ENCODE assay signal across 30 mouse cellular contexts in the genomic region with DNA sequence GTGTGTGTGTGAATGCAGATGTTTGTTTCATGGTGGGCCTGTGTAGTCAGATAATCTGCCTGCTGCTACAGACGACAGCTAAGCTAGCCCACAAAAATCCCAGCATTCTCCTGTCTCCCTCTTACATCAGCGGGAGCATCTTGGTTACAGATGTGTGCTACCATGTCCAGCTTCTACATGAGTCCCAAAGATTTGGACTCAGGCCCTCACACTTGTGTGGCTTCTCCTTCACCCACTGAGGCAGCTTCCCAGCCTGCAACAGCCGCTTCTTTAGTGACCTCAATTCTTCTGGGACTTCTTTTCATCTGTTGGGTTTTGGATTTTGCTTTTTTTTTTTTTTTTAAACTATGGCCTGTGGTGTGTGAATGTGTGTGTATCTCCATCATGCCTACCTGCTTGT.
DNase-seq lines count a peak whose midpoint lies in the region; ATAC-seq and TF ChIP-seq lines count a peak whose summit lies in the region.
"Had no signal": no experiment of that assay in that cellular context is flagged by ENCODE, and none has a peak within 500 bp of the region (broad histone marks: within the 10 kb centered on the region; RNA-seq: fewer than 3 reads in every experiment).

No protein-coding gene starts in this region.

- no peaks in the 10 kb centered on the region for H3K4me1 ChIP-seq in embryonic facial prominence, embryonic 14.5 days (ENCODE audit: control insufficient read depth, insufficient read depth, low read length)
- H3K4me1 ChIP-seq in embryonic facial prominence, embryonic 10.5 days: peaks cover 16% of the 10 kb centered on the region
- H3K4me1 ChIP-seq in hindbrain, embryonic 10.5 days (replicated peaks): peaks cover 18% of the 10 kb centered on the region; the same call in 1 of the 2 replicates
- H3K4me1 ChIP-seq in hindbrain, postnatal 0 days (ENCODE audit: insufficient read depth, low read length): no peaks in the 10 kb centered on the region
- H3K4me1 ChIP-seq in limb, embryonic 12.5 days (replicated peaks): peaks cover 20% of the 10 kb centered on the region
- H3K4me1 ChIP-seq: embryonic facial prominence, embryonic 12.5 days; embryonic facial prominence, embryonic 15.5 days; forebrain, embryonic 12.5 days had no signal

- H3K4me3 ChIP-seq in embryonic facial prominence, embryonic 14.5 days (ENCODE audit: low read depth, low read length): no peak overlapping the region
- H3K4me3 ChIP-seq in embryonic facial prominence, embryonic 10.5 days: no peak overlapping the region
- H3K4me3 ChIP-seq in hindbrain, embryonic 10.5 days: no peak overlapping the region
- H3K4me3 ChIP-seq in hindbrain, postnatal 0 days (ENCODE audit: low read length): no peak overlapping the region
- no peak overlapping the region for H3K4me3 ChIP-seq in limb, embryonic 12.5 days (replicated peaks)
- H3K4me3 ChIP-seq: embryonic facial prominence, embryonic 12.5 days; embryonic facial prominence, embryonic 15.5 days; erythroblast, embryonic 14.5 days; forebrain, embryonic 10.5 days; forebrain, embryonic 12.5 days had no signal

- no peak overlapping the region for H3K4me2 ChIP-seq in embryonic facial prominence, embryonic 14.5 days (ENCODE audit: low read depth, low read length)
- H3K4me2 ChIP-seq in hindbrain, postnatal 0 days (ENCODE audit: low read depth, low read length): no peak overlapping the region
- no peak overlapping the region for H3K4me2 ChIP-seq in limb, embryonic 12.5 days
- H3K4me2 ChIP-seq: embryonic facial prominence, embryonic 12.5 days; embryonic facial prominence, embryonic 15.5 days; forebrain, embryonic 12.5 days had no signal

- 40% methylated on average over 3 of the region's 3 CpGs for WGBS in embryonic facial prominence, embryonic 14.5 days
- 80% methylated on average over 3 of the region's 3 CpGs for WGBS in embryonic facial prominence, embryonic 10.5 days
- WGBS in hindbrain, embryonic 10.5 days: 80% methylated on average over 3 of the region's 3 CpGs
- WGBS in hindbrain, postnatal 0 days: 76% methylated on average over 3 of the region's 3 CpGs
- 70% methylated on average over 3 of the region's 3 CpGs for whole genome bisulfite sequencing in limb, embryonic 12.5 days

- no peak for ATAC-seq in embryonic facial prominence, embryonic 14.5 days (ENCODE audit: low read depth)
- ATAC-seq in hindbrain, postnatal 0 days: no peak
- ATAC-seq in limb, embryonic 12.5 days (ENCODE audit: insufficient number of reproducible peaks, insufficient read depth, low FRiP score, low TSS enrichment, low read depth): no peak
- ATAC-seq: activated CD4-positive, CD25-positive, alpha-beta regulatory T cell, adult 4 months; CD4-positive, CD25-positive, alpha-beta regulatory T cell, adult 4 months; forebrain, embryonic 14.5 days; forebrain, embryonic 16.5 days; Patski had no signal

- no peaks in the 10 kb centered on the region for H3K9me3 ChIP-seq in embryonic facial prominence, embryonic 14.5 days (ENCODE audit: control insufficient read depth, low read length)
- no peaks in the 10 kb centered on the region for H3K9me3 ChIP-seq in embryonic facial prominence, embryonic 10.5 days
- no peaks in the 10 kb centered on the region for H3K9me3 ChIP-seq in hindbrain, embryonic 10.5 days
- no peaks in the 10 kb centered on the region for H3K9me3 ChIP-seq in hindbrain, postnatal 0 days (ENCODE audit: low read length)
- H3K9me3 ChIP-seq in limb, embryonic 12.5 days: no peaks in the 10 kb centered on the region
- H3K9me3 ChIP-seq: embryonic facial prominence, embryonic 12.5 days; embryonic facial prominence, embryonic 15.5 days; forebrain, embryonic 10.5 days; forebrain, embryonic 12.5 days; G1E had no signal

- TF ChIP-seq CTCF in hindbrain, postnatal 0 days (IDR thresholded peaks at IDR 0.05; ENCODE audit: low read depth): no peak

- H3K27me3 ChIP-seq in embryonic facial prominence, embryonic 14.5 days (replicated peaks; ENCODE audit: control insufficient read depth, insufficient read depth, low read length): no peaks in the 10 kb centered on the region
- H3K27me3 ChIP-seq in embryonic facial prominence, embryonic 10.5 days (replicated peaks; ENCODE audit: low read depth, poor library complexity, severe bottlenecking): no peaks in the 10 kb centered on the region
- no peaks in the 10 kb centered on the region for H3K27me3 ChIP-seq in hindbrain, embryonic 10.5 days (ENCODE audit: insufficient read depth, poor library complexity, severe bottlenecking)
- H3K27me3 ChIP-seq in hindbrain, postnatal 0 days (ENCODE audit: insufficient read depth, low read length): no peaks in the 10 kb centered on the region
- H3K27me3 ChIP-seq in limb, embryonic 12.5 days: no peaks in the 10 kb centered on the region
- H3K27me3 ChIP-seq: CH12.LX; embryonic facial prominence, embryonic 12.5 days; embryonic facial prominence, embryonic 15.5 days; forebrain, embryonic 12.5 days; Patski had no signal

- H3K36me3 ChIP-seq in embryonic facial prominence, embryonic 14.5 days (ENCODE audit: control insufficient read depth, insufficient read depth, low read length): peaks cover 15% of the 10 kb centered on the region; the same call in 1 of the 2 replicates
- H3K36me3 ChIP-seq in embryonic facial prominence, embryonic 10.5 days (replicated peaks): peaks cover 13% of the 10 kb centered on the region
- H3K36me3 ChIP-seq in hindbrain, embryonic 10.5 days: peaks cover 13% of the 10 kb centered on the region; the same call in 1 of the 2 replicates
- H3K36me3 ChIP-seq in hindbrain, postnatal 0 days (ENCODE audit: insufficient read depth, low read length): peaks cover 6% of the 10 kb centered on the region; the same call in 1 of the 2 replicates
- peaks cover 13% of the 10 kb centered on the region for H3K36me3 ChIP-seq in limb, embryonic 12.5 days
- H3K36me3 ChIP-seq: G1E had no signal

- H3K27ac ChIP-seq in embryonic facial prominence, embryonic 14.5 days (replicated peaks; ENCODE audit: low read depth, low read length): no peak overlapping the region
- H3K27ac ChIP-seq in embryonic facial prominence, embryonic 10.5 days (replicated peaks): no peak overlapping the region
- H3K27ac ChIP-seq in hindbrain, embryonic 10.5 days: peak overlapping the region; percentile 62; the same call in 1 of the 2 replicates
- H3K27ac ChIP-seq in hindbrain, postnatal 0 days: no peak overlapping the region
- peak overlapping the region; percentile 42; the same call in 1 of the 2 replicates for H3K27ac ChIP-seq in limb, embryonic 12.5 days
- H3K27ac ChIP-seq: embryonic facial prominence, embryonic 12.5 days; embryonic facial prominence, embryonic 15.5 days; forebrain, embryonic 10.5 days; forebrain, embryonic 12.5 days had no signal

- peak; percentile 12 for DNase-seq in embryonic facial prominence, embryonic 14.5 days (ENCODE audit: low spot score)
- no peak for DNase-seq in embryonic facial prominence, embryonic 10.5 days (ENCODE audit: low spot score)
- DNase-seq in hindbrain, embryonic 10.5 days (ENCODE audit: low spot score): no peak
- DNase-seq in hindbrain, postnatal 0 days (ENCODE audit: low spot score): no peak
- DNase-seq in adipocyte (ENCODE audit: low spot score): peak; percentile 53
- DNase-seq in thymus, postnatal 14 days: no peak
- DNase-seq in heart, adult 18-20 months: no peak
- DNase-seq: adrenal gland, adult 2 months; adrenal gland, postnatal 10 days; adrenal gland, postnatal 25 days; B cell, adult 2 months; cerebellum, adult 11 months; cerebellum, adult 18-20 months; cerebellum, adult 8-10 months; cerebellum, adult 9-11 months; cerebellum, postnatal 14 days; cerebellum, postnatal 36 days had no signal

- no peak overlapping the region; the same call in 1 of the 2 replicates for H3K9ac ChIP-seq in embryonic facial prominence, embryonic 14.5 days (ENCODE audit: low read depth, low read length)
- H3K9ac ChIP-seq in hindbrain, postnatal 0 days (replicated peaks; ENCODE audit: low read length): no peak overlapping the region
- no peak overlapping the region for H3K9ac ChIP-seq in limb, embryonic 12.5 days (replicated peaks)
- H3K9ac ChIP-seq: embryonic facial prominence, embryonic 12.5 days; embryonic facial prominence, embryonic 15.5 days; forebrain, embryonic 12.5 days had no signal

Comparison
In these comparisons a context has a peak if more than half of its experiments do, and no peak if none do; other contexts are left out.
1. DNase-seq: peak in embryonic facial prominence, embryonic 14.5 days (single experiment) and adipocyte (single experiment); none in embryonic facial prominence, embryonic 10.5 days (single experiment), hindbrain, embryonic 10.5 days (single experiment), hindbrain, postnatal 0 days (single experiment), thymus, postnatal 14 days (single experiment) and heart, adult 18-20 months (0 of 2).
2. H3K27ac ChIP-seq: peak in hindbrain, embryonic 10.5 days (single experiment) and limb, embryonic 12.5 days (single experiment); none in embryonic facial prominence, embryonic 14.5 days (single experiment), embryonic facial prominence, embryonic 10.5 days (single experiment) and hindbrain, postnatal 0 days (single experiment).